Comparison of ENCODE assay signal across 24 mouse cellular contexts in the genomic region with DNA sequence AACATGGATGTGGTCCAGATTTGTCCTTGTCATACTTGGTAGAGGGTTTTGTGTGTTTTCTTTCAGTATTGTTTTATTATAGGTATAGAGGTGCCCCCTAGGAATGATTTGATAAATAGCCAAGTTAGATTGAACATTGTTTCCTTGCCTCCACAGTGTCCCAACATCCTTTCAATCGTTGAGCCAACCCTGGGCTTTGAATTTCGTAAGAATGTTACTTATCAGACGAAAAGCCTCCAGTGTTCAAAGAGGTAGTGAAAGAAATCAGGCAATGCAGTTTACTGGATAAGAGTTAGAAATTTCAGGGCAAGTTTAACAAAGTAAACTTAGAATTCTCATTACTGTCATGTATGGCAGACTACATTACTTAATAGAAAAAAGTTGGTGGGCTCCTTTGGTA.
A peak's percentile ranks its signal among the peaks of the same experiment; 100 is the strongest.
DNase-seq lines count a peak whose midpoint lies in the region; ATAC-seq and TF ChIP-seq lines count a peak whose summit lies in the region.
"Had no signal": no experiment of that assay in that cellular context is flagged by ENCODE, and none has a peak within 500 bp of the region (broad histone marks: within the 10 kb centered on the region; RNA-seq: fewer than 3 reads in every experiment).

No protein-coding gene starts in this region.

- no peak for TF ChIP-seq CTCF in embryonic fibroblast, embryonic 13.5 days (IDR thresholded peaks at IDR 0.05; ENCODE audit: borderline replicate concordance, insufficient read depth, low read length)

- ATAC-seq in granulocyte monocyte progenitor cell, adult 5-6 weeks (replicated peaks; ENCODE audit: poor library complexity, severe bottlenecking) = peak; percentile 64; the same call in 1 of the 2 replicates
- ATAC-seq in megakaryocyte progenitor cell, adult 5-6 weeks (replicated peaks; ENCODE audit: poor library complexity) = peak; percentile 66
- ATAC-seq: CD4-positive, CD25-positive, alpha-beta regulatory T cell, adult 4 months; forebrain, embryonic 13.5 days; forebrain, embryonic 15.5 days; forebrain, postnatal 0 days had no signal

- no peak for TF ChIP-seq POLR2A in embryonic fibroblast, embryonic 13.5 days (IDR thresholded peaks at IDR 0.05; ENCODE audit: low read depth, low read length)

- peaks cover 9% of the 10 kb centered on the region for H3K4me1 ChIP-seq in embryonic fibroblast, embryonic 13.5 days (ENCODE audit: control insufficient read depth, insufficient read depth, low read length)
- H3K4me1 ChIP-seq: embryonic facial prominence, embryonic 12.5 days; forebrain, embryonic 13.5 days; forebrain, embryonic 15.5 days had no signal

- peak overlapping the region; percentile 89 for H3K27ac ChIP-seq in embryonic fibroblast, embryonic 13.5 days (ENCODE audit: insufficient read depth, low read length)
- H3K27ac ChIP-seq: embryonic facial prominence, embryonic 10.5 days; embryonic facial prominence, embryonic 12.5 days; forebrain, embryonic 13.5 days; forebrain, embryonic 15.5 days had no signal

- DNase-seq in Muller cell, postnatal 12 days (ENCODE audit: inconsistent ontology term) = peak; percentile 11
- no peak for DNase-seq in frontal cortex, postnatal 36 days (ENCODE audit: low spot score in 2 of 2)
- DNase-seq in kidney, adult 18-20 months = no peak
- DNase-seq in cerebellum, adult 9-11 months = no peak
- DNase-seq in layer of hippocampus, postnatal 14 days (ENCODE audit: low spot score in 2 of 2) = no peak
- DNase-seq: adrenal gland, adult 2 months; adrenal gland, postnatal 14 days; adrenal gland, postnatal 36 days; B cell, adult 2 months; cerebellum, adult 11-12 months; cerebellum, adult 2 months; cerebellum, adult 9-10 months; cerebellum, postnatal 14 days; cerebellum, postnatal 36 days; forebrain, postnatal 0 days had no signal

- H3K4me3 ChIP-seq in embryonic fibroblast, embryonic 13.5 days (ENCODE audit: insufficient read depth, low read length) = no peak overlapping the region
- H3K4me3 ChIP-seq: embryonic facial prominence, embryonic 10.5 days; embryonic facial prominence, embryonic 12.5 days; erythroblast, embryonic 14.5 days; forebrain, embryonic 13.5 days; forebrain, embryonic 15.5 days had no signal
